Mouse (Mus musculus): Measurements from ENCODE around the gene Agr3.

DNA sequence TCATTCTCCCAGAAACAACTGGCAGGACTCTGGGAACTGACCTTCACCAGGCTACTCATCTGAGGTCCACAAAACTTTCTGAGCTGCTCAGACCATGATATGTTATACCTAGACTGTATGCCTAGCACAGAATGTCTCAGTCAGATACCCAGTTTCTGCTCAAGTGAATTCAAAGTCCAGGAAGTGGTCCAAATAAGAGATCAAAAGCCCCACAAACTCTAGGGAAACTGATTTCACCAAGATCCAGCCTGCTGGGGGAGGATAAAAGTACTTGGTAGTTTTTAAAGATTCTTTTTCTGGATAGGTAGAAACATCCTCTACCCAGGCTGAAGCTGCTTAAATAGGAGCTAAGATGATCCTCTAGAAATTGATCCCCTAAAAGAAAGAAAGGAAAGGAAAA is 9.6 kb upstream of the Agr3 start:
- TF ChIP-seq CTCF (IDR thresholded peaks at IDR 0.05; ENCODE audit: low read depth) (no peak), EP300 (IDR thresholded peaks at IDR 0.05; ENCODE audit: low read depth) (no peak)

All from liver, postnatal 0 days (tissue).